Mouse (Mus musculus) forebrain, embryonic 11.5 days (tissue): ENCODE results near the gene Slc39a9. TPM values are rescaled to one million over a fixed set of nuclear protein-coding genes. Genes with fewer than 3 reads are reported as not detected.

Source experiments
- ATAC-seq: fragments of 200-750 bp; cut with Nextera tagmentation; replicated peaks from 2 replicates; pipeline ENCODE4 v1.8.0; 2017; ENCODE audit warnings: moderate TSS enrichment; ENCODE audit not compliant: low FRiP score
- DNase-seq: peaks from one replicate; pipeline ENCODE4 v3.0.0-alpha.2; 2017; ENCODE audit warnings: low spot score
- H3K27ac ChIP-seq: fragments of 300-500 bp; sonication (generic); 2 replicates; pipeline ENCODE4 v1.5.1; 2014; ENCODE audit warnings: low read depth, low read length
- H3K27me3 ChIP-seq: fragments of 300-500 bp; sonication (generic); 2 replicates; pipeline ENCODE4 v1.6.1; 2014; ENCODE audit warnings: mild to moderate bottlenecking, low read length, mixed read lengths; ENCODE audit not compliant: control insufficient read depth, insufficient read depth
- H3K36me3 ChIP-seq: fragments of 300-500 bp; sonication (generic); 2 replicates; pipeline ENCODE4 v1.6.1; 2014; ENCODE audit warnings: mild to moderate bottlenecking, low read length, moderate library complexity, mixed read lengths; ENCODE audit not compliant: control insufficient read depth, insufficient read depth
- H3K4me1 ChIP-seq: fragments of 300-500 bp; sonication (generic); replicated peaks from 2 replicates; pipeline ENCODE4 v1.6.1; 2014; ENCODE audit warnings: low read length, mixed read lengths; ENCODE audit not compliant: control insufficient read depth, insufficient read depth
- H3K4me2 ChIP-seq: fragments of 300-500 bp; sonication (generic); 2 replicates; pipeline ENCODE4 v1.6.1; 2014; ENCODE audit warnings: low read depth, mild to moderate bottlenecking, low read length, moderate library complexity, mixed read lengths; ENCODE audit not compliant: severe bottlenecking
- H3K4me3 ChIP-seq: fragments of 300-500 bp; sonication (generic); 2 replicates; pipeline ENCODE4 v1.5.1; 2014; ENCODE audit warnings: low read depth, low read length
- H3K9ac ChIP-seq: fragments of 300-500 bp; sonication (generic); 2 replicates; pipeline ENCODE4 v1.6.1; 2014; ENCODE audit warnings: low read length
- H3K9me3 ChIP-seq: fragments of 300-500 bp; sonication (generic); 2 replicates; pipeline ENCODE4 v1.6.1; 2016; ENCODE audit warnings: low read length, mixed read lengths; ENCODE audit not compliant: control insufficient read depth
- WGBS: fragments of 180-500 bp; shearing (Covaris S2); extraction: QIAGEN DNeasy Blood & Tissue Kit; methylation state at CpG from one replicate; pipeline ENCODE4 v1.1.7; 2014; 5-methylcytosine and 5-hydroxymethylcytosine counted together
- polyA plus RNA-seq: library from polyadenylated mRNA; unstranded; fragments of >200 nt; fragmentation: Nextera tagmentation; extraction: Ambion mirVana; gene quantifications from 2 replicates; pipeline ENCODE4 v1.2.1, GENCODE M21; 2014

Gene Slc39a9
- polyA plus RNA-seq, 1 experiment from 2014 or later, result 33.1 TPM

DNA sequence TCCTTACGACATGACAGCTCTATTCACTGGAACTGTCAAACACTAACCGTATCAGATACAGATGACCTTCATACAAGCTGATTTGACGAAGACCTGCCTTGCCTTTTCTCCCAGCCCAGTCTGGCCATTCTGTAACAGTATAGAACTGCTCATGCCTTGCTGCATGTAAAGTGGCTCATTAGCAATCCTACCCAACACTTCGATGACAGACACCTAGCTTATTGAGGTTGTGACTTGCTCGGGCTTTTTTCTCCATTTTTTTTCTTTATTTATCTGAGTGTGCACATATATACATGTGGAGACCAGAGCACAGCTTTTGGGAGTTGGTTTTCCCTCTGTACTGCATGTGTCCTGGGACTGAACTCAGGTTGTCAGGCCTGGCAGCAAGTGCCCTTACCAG is 11.9 kb upstream of the Slc39a9 start:
- Histone ChIP-seq H3K4me1 (no peaks in the 10 kb centered on the region), H3K9me3 (no peaks in the 10 kb centered on the region), H3K36me3 (peaks cover 5% of the 10 kb centered on the region; the same call in 1 of the 2 replicates), H3K4me2 (no peak overlapping the region), H3K9ac (no peak overlapping the region), H3K4me3 (no peak overlapping the region), H3K27me3 (no peaks in the 10 kb centered on the region), H3K27ac (no peak overlapping the region)
- ATAC-seq (no peak), DNase-seq (no peak)
- WGBS, result 88% methylated on average over 5 of the region's 5 CpGs

- Histone ChIP-seq H3K36me3 (peaks cover 22% of the 10 kb centered on the region), H3K4me1 (no peaks in the 10 kb centered on the region; the same call in 1 of the 2 replicates), H3K27ac (peak overlapping the region; percentile 73), H3K9me3 (no peaks in the 10 kb centered on the region), H3K4me3 (peak overlapping the region; percentile 79), H3K27me3 (no peaks in the 10 kb centered on the region), H3K4me2 (peak overlapping the region; percentile 67), H3K9ac (peak overlapping the region; percentile 93)
- peak; percentile 86 for DNase-seq
- peak; percentile 75 for ATAC-seq
- 3% methylated on average over 40 of the region's 48 CpGs for WGBS
These were observed 674 bp upstream of the Slc39a9 start for GRCm38 (mm10) chr12:80642725-80643692.

DNA sequence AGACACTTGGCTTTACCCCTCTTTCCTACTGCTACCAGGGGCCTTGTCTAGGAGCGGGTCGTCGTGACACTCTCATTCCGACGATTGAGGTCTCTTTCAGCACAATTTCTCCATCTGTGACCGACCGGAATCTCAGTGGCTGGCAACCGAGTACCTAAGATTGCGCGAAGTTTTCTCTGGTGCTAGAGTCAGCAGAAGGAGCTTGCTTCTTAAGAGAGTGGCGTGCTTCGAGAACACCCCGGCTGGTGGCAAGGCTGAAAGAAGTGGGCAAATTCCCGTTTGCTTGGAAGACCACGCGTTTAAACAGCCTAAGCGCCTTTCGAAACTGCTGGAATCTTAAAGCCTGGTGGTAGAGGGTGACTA is 804 bp downstream of the Slc39a9 start:
- peaks cover 12% of the 10 kb centered on the region for H3K36me3 ChIP-seq
- H3K4me2 ChIP-seq, result peak overlapping the region; percentile 89
- peak overlapping the region; percentile 79 for H3K4me3 ChIP-seq
- 7% methylated on average over 18 of the region's 18 CpGs for WGBS
- DNase-seq (no peak), ATAC-seq (no peak)
- H3K27me3 ChIP-seq, result no peaks in the 10 kb centered on the region
- no peak overlapping the region for H3K27ac ChIP-seq
- peak overlapping the region; percentile 93 for H3K9ac ChIP-seq
- no peaks in the 10 kb centered on the region for H3K9me3 ChIP-seq
- no peaks in the 10 kb centered on the region; the same call in 1 of the 2 replicates for H3K4me1 ChIP-seq

DNA sequence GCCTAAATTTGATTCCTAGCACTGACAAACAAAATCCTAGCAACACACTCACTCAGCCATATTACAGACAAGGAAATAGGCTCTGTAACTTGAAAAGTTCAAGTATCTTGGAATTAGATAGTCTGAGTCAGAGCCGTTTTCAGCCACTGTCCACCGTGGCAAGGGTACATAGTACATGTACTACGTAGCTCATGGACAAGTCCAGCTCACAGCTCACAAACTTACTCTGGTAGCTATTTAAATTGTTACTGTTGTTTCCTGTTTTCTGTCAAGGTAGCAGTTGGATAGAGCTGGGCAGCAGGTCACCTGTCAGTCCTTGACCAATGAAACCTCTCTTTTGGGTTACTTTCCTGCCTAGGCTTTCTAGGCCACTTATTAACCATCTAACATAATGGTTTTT is 2.7 kb downstream of the Slc39a9 start:
- Histone ChIP-seq H3K27me3 (no peaks in the 10 kb centered on the region), H3K9me3 (no peaks in the 10 kb centered on the region), H3K4me3 (no peak overlapping the region), H3K36me3 (no peaks in the 10 kb centered on the region; the same call in 1 of the 2 replicates), H3K4me1 (no peaks in the 10 kb centered on the region; the same call in 1 of the 2 replicates), H3K27ac (no peak overlapping the region), H3K4me2 (no peak overlapping the region), H3K9ac (no peak overlapping the region)
- ATAC-seq (no peak), DNase-seq (no peak)
- WGBS, result 92% methylated on average over 3 of the region's 3 CpGs

- Histone ChIP-seq H3K27me3 (no peaks in the 10 kb centered on the region), H3K4me1 (no peaks in the 10 kb centered on the region), H3K27ac (no peak overlapping the region), H3K9me3 (no peaks in the 10 kb centered on the region), H3K4me3 (no peak overlapping the region), H3K9ac (no peak overlapping the region), H3K36me3 (no peaks in the 10 kb centered on the region; the same call in 1 of the 2 replicates), H3K4me2 (no peak overlapping the region)
- ATAC-seq (no peak), DNase-seq (no peak)
- 95% methylated on average over 7 of the region's 7 CpGs for WGBS
These were observed 10.4 kb downstream of the Slc39a9 start for GRCm38 (mm10) chr12:80653951-80654658.

- no peak overlapping the region for H3K27ac ChIP-seq
- DNase-seq, result no peak
- no peak overlapping the region for H3K4me2 ChIP-seq
- H3K4me1 ChIP-seq, result no peaks in the 10 kb centered on the region
- H3K9me3 ChIP-seq, result no peaks in the 10 kb centered on the region
- 91% methylated on average over 3 of the region's 3 CpGs for WGBS
- no peak overlapping the region for H3K9ac ChIP-seq
- ATAC-seq, result no peak
- H3K27me3 ChIP-seq, result no peaks in the 10 kb centered on the region
- no peak overlapping the region for H3K4me3 ChIP-seq
- H3K36me3 ChIP-seq, result no peaks in the 10 kb centered on the region; the same call in 1 of the 2 replicates
These were observed 11.0 kb downstream of the Slc39a9 start for GRCm38 (mm10) chr12:80654659-80655025.

DNA sequence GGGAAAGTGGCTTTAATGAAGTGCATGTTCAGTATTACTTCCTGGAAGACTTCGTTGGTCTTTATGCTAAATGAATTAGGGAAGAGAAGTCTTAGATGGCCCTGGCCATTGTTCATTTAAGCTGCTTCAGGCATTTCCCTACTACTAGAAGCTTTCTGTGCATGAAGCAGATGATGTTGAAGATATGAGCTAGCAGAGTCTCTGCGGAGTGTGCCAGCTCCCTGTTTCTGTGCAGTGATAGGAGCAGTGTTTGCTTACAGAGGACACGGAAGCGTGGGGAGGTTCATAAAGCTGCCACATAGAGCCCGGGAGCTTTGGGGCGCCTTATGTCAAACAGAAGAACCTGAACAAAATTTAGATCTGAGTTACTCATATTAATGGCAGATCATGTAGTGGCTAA is 15.0 kb downstream of the Slc39a9 start:
- H3K4me2 ChIP-seq, result no peak overlapping the region
- H3K9ac ChIP-seq, result no peak overlapping the region
- WGBS, result 91% methylated on average over 6 of the region's 6 CpGs
- H3K27ac ChIP-seq, result no peak overlapping the region
- no peaks in the 10 kb centered on the region for H3K27me3 ChIP-seq
- DNase-seq, result no peak
- no peaks in the 10 kb centered on the region for H3K9me3 ChIP-seq
- ATAC-seq, result no peak
- H3K4me3 ChIP-seq, result no peak overlapping the region
- no peaks in the 10 kb centered on the region for H3K36me3 ChIP-seq
- H3K4me1 ChIP-seq, result no peaks in the 10 kb centered on the region

DNA sequence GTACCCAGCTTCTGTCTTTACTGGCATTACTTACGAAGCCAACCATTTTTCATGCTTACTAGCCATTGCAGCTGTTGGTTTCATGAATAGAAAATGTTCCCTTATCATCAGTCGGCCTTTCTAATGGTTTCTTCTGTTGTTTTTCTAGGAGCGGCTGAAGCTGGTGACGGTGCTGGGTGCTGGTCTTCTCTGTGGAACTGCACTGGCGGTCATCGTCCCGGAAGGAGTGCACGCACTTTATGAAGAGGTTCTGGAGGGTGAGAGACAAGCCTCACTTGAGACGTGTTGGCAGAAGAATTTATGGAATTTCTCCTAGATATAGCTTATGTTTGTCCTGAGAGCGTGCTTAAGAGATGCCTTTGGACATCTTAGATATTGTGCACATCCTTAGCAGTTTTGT is 18.6 kb downstream of the Slc39a9 start:
- no peak for ATAC-seq
- Histone ChIP-seq H3K4me2 (no peak overlapping the region), H3K36me3 (no peaks in the 10 kb centered on the region), H3K9ac (no peak overlapping the region), H3K27ac (no peak overlapping the region), H3K9me3 (no peaks in the 10 kb centered on the region), H3K27me3 (no peaks in the 10 kb centered on the region), H3K4me3 (no peak overlapping the region), H3K4me1 (no peaks in the 10 kb centered on the region)
- 93% methylated on average over 10 of the region's 10 CpGs for WGBS
- DNase-seq, result no peak
